Mouse (Mus musculus) inflammation-experienced regulatory T-cells, adult 16 weeks (primary cell): ENCODE measurements around the gene Ptpn11. TPM values are rescaled to one million over a fixed set of nuclear protein-coding genes. Genes with fewer than 3 reads are reported as not detected.

Experiments used
- polyA plus RNA-seq: library from polyadenylated mRNA; unstranded; fragments of 100-300 nt; shearing (Covaris generic); gene quantifications from one replicate; pipeline ENCODE4 v1.2.1, GENCODE M21; 2017

Ptpn11 gene
- 14.6 TPM for polyA plus RNA-seq

GRCm38 (mm10) chr5:121190836-121191583, at the start of gene Ptpn11:
Gene Ptpn11, minus strand, starts transcription at chr5:121191397.

GRCm38 (mm10) chr5:121219980-121220731, 29.0 kb upstream of the Ptpn11 start, which contains the start of gene Hectd4:
Gene Hectd4, plus strand, starts transcription at chr5:121220219.

GRCm38 (mm10) chr5:121204132-121205089, 13.2 kb upstream of the Ptpn11 start, which contains the start of gene Rpl6:
Gene Rpl6, plus strand, starts transcription at chr5:121204481.

Other genes with a start within 250 kb of the Ptpn11 start
- gene Rph3a, start 181.3 kb downstream of the Ptpn11 start, polyA plus RNA-seq: not detected
- 751 TPM for gene Rpl6, start 13.1 kb upstream of the Ptpn11 start, polyA plus RNA-seq
- gene Hectd4, start 28.8 kb upstream of the Ptpn11 start, polyA plus RNA-seq: 4.8 TPM
- 65.5 TPM for gene Trafd1, start 194.2 kb upstream of the Ptpn11 start, polyA plus RNA-seq
- 48.6 TPM for gene Naa25, start 206.5 kb upstream of the Ptpn11 start, polyA plus RNA-seq